Mouse (Mus musculus) megakaryocyte, embryonic 14.5 days (primary cell): ENCODE measurements around the gene Lef1.

Experiments used
- FLI1 ChIP-seq: IDR thresholded peaks from 2 replicates; pipeline ENCODE4 v1.6.1; 2012; ENCODE audit warnings: low read length, inconsistent platforms, mixed read lengths
- GATA1 ChIP-seq: IDR thresholded peaks from 3 replicates; pipeline ENCODE4 v1.6.1; 2012; ENCODE audit warnings: mixed read lengths, low read length, inconsistent platforms, borderline replicate concordance

DNA sequence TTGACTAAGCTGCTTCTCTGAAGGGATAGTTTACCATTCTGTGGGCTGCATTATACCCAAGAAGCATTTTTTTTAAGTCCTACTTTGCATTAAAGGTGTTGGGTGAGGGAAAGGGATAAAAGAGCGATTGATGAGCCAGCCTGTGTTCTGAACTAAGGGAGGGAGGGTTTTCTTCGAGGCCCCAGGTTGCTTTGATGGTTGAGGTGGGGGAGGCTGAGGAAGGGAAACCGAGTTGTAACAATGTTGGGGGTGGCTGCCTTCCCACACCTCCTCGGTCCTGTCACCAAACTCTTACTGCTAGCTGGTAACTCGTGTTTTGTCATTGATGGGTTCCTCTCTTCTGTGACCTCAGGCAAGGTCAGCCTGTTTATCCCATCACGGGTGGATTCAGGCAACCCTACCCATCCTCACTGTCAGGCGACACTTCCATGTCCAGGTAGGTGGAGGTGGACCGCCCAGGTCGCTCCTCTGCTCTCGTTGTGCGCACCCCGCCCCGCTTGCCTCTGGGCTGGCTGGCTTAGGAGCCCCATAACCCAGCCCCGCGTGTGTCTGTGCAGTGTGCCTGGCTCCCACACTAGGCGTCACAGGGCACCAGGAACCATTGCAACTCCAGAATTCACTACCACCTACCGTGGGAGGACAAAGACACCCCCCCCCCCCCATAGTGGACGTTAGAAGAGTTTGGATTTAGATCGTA, 80.5 kb downstream of the Lef1 start:
- TF ChIP-seq GATA1 (no peak), FLI1 (no peak)
